Mouse (Mus musculus) MN1 (cell line): Measurements from ENCODE around the gene Bpnt1.

ENCODE experiments used
- DNase-seq: peaks from one replicate; pipeline ENCODE4 v3.0.0-alpha.2; 2016; ENCODE audit warnings: low spot score

Gene Bpnt1

GRCm38 (mm10) chr1:185331364-185331763 lies 585 bp upstream of the Bpnt1 start:
- no peak for DNase-seq

GRCm38 (mm10) chr1:185333651-185334050 lies 1.7 kb downstream of the Bpnt1 start:
- no peak for DNase-seq

DNA sequence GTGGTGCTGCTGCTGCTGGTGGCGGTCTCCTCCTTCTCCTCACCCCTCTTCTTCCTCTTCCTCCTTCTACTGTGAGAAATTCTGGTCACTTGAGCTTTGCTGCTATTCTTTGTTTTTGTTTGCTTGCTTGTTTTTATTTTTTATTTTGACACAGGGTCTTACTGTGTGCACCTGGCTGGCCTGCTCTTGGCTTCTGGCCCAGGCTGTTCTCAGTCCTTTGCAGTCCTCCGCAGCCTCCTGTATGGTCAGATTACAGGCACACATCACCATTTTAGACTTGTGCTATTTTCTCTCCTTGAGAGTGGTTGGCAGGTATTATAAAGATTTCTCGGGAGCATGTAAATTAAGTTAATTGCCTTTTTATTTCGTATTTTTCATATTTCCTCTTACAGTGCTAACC lies 2.2 kb downstream of the Bpnt1 start:
- no peak for DNase-seq

GRCm38 (mm10) chr1:185335231-185335765 lies 3.3 kb downstream of the Bpnt1 start:
- no peak for DNase-seq

DNA sequence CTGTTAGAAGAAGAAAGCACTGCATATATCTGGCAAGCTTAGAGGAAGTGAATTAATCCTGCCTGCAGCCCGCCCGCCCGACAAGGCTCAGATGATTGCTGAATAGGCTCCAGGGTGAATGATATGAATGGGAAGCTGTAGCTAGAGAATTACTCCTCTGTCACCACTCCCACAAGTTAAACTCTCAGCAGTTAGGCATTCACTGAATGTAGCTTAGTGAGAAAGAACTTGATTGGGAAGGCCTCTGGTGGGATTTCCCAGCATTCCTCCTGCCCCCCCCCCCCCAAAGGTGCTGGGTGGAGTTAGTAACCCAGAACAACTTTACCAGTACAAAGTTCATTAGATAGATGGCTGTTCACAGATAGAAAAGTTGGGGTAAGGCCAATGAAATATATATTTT lies 4.6 kb downstream of the Bpnt1 start:
- DNase-seq, result no peak

DNA sequence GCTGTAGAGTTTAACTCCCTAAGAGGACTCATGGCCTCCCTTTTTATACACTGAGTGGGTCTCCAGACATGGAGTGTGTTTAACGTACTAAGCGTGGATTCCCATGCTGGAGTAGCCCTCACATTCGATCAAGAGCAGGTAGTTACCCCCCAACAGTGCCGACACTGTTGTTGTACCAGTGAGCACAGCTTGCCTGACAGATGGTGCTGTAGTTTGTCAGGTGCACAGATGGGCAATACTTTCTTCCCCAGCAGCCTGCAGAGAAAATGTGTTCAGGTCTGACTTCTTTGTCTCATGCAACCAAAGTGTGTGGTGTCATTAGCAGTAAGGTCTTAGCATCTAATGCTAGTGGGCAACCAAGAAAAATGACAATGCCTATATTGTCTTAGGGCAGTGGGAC lies 10.5 kb downstream of the Bpnt1 start:
- DNase-seq, result no peak

GRCm38 (mm10) chr1:185343422-185343821 lies 11.5 kb downstream of the Bpnt1 start:
- DNase-seq, result no peak

- no peak for DNase-seq
Observed at GRCm38 (mm10) chr1:185346188-185346587, 14.2 kb downstream of the Bpnt1 start.

GRCm38 (mm10) chr1:185349741-185350140 lies 17.8 kb downstream of the Bpnt1 start:
- DNase-seq, result no peak

- DNase-seq, result no peak
Observed at GRCm38 (mm10) chr1:185350611-185351010, 18.7 kb downstream of the Bpnt1 start.

- no peak for DNase-seq
Observed at GRCm38 (mm10) chr1:185352151-185352550, 20.2 kb downstream of the Bpnt1 start.

GRCm38 (mm10) chr1:185353351-185353750 lies 21.4 kb downstream of the Bpnt1 start:
- DNase-seq, result no peak

GRCm38 (mm10) chr1:185354731-185355130 lies 22.8 kb downstream of the Bpnt1 start:
- DNase-seq, result no peak

DNA sequence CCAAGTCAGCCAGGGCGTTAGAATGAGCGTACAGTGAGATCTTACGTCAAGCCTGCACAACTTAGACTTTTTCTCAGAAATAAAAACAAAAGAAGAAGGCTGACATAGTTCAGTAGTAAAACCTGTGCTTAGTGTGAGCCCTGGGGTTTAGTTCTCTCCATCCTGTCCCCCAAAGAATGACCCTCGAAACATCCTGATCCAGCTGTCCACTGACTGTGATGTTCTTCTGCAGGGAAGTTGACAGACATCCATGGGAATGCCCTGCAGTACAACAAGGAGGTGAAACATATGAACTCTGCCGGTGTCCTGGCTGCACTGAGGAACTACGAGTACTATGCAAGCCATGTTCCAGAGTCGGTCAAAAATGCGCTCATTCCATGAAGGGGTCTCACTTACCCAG lies 24.3 kb downstream of the Bpnt1 start:
- no peak for DNase-seq

DNA sequence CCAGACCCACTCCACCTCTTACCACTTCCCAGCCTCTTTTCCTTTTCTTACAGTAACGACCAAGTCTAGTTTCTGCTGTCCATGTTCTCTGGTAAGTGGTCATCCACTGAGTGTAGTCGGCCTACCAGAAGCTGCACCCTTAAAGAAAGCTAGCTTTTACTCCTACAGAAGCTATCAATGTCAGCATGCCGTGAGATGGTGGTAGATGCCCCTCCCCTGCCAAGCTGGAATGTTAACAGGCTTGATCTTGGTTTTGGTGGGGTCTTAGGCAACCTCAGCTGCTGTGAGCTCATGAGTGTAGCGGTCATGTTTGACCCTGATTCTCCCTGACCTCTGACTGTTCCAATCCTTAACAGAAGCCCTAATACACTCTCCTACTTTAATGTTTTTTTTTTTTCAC lies 26.3 kb downstream of the Bpnt1 start:
- DNase-seq, result no peak

DNA sequence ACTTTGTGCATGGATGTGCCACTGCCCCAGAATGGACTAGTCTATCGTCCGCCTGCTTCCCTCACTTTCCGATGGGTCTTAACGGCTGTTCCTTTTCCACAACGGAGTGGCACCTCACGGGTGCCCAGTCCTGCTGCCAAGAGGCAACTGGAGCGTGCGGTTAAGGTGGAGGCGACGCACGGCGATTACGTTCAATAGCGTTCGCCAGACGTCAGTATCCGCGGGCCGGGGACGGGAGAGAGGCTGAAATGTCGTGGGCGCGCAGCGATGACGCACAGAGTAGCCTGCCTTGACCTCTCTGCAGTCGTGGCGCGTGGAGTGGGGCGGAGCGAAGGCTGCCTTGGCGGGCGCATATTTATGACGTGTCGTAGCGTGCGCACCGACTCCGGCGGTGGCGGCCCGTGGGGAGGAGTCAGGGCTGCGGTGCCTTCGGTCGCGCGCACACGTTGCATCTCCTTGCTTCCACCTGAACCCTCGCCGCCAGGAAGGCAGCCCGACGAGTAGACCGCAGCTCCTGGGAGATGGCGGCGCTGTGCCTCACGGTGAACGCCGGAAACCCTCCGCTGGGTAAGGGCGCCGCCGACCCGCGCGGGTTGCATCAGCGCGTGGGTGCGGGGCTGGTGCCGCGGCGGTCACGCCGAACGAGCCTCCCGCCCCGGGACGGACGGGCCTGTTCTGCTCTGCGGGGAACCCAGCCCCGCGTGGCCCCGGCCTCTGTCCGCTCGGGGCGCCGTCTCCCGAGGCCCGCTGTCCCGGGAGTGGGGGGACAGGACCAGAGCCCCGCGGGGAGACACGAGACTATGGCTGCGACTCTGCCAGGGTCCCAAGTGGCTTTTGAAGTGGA lies 30.9 kb downstream of the Bpnt1 start, which contains the start of gene Eprs:
TSS of gene Eprs (plus strand) at position 368 of the 844 bp plus-strand sequence.
- peak; percentile 99 for DNase-seq

GRCm38 (mm10) chr1:185363526-185364182 lies 31.7 kb downstream of the Bpnt1 start:
- DNase-seq, result peak; percentile 86

GRCm38 (mm10) chr1:185364183-185364540 lies 32.2 kb downstream of the Bpnt1 start:
- DNase-seq, result no peak

GRCm38 (mm10) chr1:185367383-185367782 lies 35.4 kb downstream of the Bpnt1 start:
- no peak for DNase-seq

- no peak for DNase-seq
Observed at GRCm38 (mm10) chr1:185369979-185370378, 38.0 kb downstream of the Bpnt1 start.

DNA sequence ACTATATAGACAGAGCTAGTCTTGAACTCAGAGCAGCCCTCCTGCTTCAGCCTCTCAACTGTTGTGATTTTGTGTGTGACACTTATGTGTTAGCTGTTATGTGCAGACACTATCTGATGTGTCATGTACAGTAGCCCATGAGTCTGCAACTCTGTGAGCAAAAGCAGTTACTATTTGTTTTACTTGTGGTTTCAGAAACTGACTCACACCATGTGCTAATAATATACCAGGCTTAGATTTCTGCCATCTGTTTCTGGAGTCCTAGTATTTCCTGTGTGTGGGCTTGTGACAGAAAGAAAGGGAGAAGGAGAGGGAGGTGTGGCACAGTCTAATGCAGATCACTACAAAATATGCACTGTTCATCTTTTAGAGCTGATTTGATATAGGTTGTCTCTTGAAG lies 44.4 kb downstream of the Bpnt1 start:
- DNase-seq, result no peak

GRCm38 (mm10) chr1:185377429-185377828 lies 45.5 kb downstream of the Bpnt1 start:
- no peak for DNase-seq

DNA sequence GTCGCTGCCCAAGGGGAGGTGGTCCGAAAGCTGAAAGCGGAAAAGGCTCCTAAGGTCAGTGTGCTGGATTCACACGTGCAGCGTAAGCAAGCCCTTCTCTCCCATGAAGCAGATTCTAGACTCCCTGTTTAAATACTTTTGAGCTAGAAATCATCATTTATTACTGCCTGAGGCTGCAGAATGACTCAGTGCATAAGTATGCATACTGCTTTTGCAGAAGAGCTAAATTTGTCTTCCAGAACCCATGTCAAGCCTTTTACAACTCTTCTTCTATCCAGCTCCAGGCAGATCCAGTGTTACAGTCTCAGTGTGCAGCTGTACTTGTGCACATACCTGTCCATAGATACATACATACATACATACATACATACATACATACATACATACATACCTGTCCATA lies 69.7 kb downstream of the Bpnt1 start:
- DNase-seq, result no peak
